Mouse (Mus musculus) heart, adult 2 months (tissue): ENCODE results near the gene Wbp1l.

Experiments used
- CTCF ChIP-seq: fragments of 200-600 bp; IDR thresholded peaks from 2 replicates; pipeline ENCODE4 v1.8.1; 2022; ENCODE audit warnings: antibody characterized with exemption, mild to moderate bottlenecking, moderate library complexity
- EP300 ChIP-seq: fragments of 200-500 bp; IDR thresholded peaks from 2 replicates; pipeline ENCODE4 v1.6.1; 2011; ENCODE audit warnings: low read depth, low read length, control low read depth; ENCODE audit not compliant: insufficient read depth
- POLR2A ChIP-seq: fragments of 200-500 bp; IDR thresholded peaks from 2 replicates; pipeline ENCODE4 v1.6.1; 2011; ENCODE audit warnings: mild to moderate bottlenecking, low read depth, low read length, control low read depth; ENCODE audit not compliant: insufficient read depth

- TF ChIP-seq CTCF, result no peak
- TF ChIP-seq EP300, result no peak
- TF ChIP-seq POLR2A, result no peak
Observed at GRCm38 (mm10) chr19:46558631-46559030, 40.3 kb upstream of the Wbp1l start.
